Mouse (Mus musculus) 416B (cell line): ENCODE results near the gene Ptges3l.
"Not testable (repeated sequence)": the region's sequence is repeated elsewhere in the genome, so short reads cannot be mapped to it uniquely, and the experiment has no call there.

ENCODE experiments used
- DNase-seq: peaks from one replicate; pipeline ENCODE4 v3.0.0; 2011; ENCODE audit warnings: low read depth

Gene Ptges3l

GRCm38 (mm10) chr11:101424925-101425813, at the start of gene Ptges3l, which contains the start of gene Rundc1:
Ptges3l (minus strand) TSS chr11:101425333.
Rundc1 (plus strand) TSS chr11:101425085.
- peak; percentile 96 for DNase-seq

GRCm38 (mm10) chr11:101474298-101474697, 49.2 kb upstream of the Ptges3l start:
- no peak for DNase-seq

GRCm38 (mm10) chr11:101473686-101474085, 48.6 kb upstream of the Ptges3l start:
- DNase-seq, result not testable (repeated sequence)

- DNase-seq, result no peak
Observed at GRCm38 (mm10) chr11:101472336-101472735, 47.2 kb upstream of the Ptges3l start.

GRCm38 (mm10) chr11:101471926-101472325, 46.8 kb upstream of the Ptges3l start:
- DNase-seq, result no peak

GRCm38 (mm10) chr11:101470206-101470605, 45.1 kb upstream of the Ptges3l start:
- DNase-seq, result no peak

GRCm38 (mm10) chr11:101469155-101469554, 44.0 kb upstream of the Ptges3l start:
- no peak for DNase-seq

- no peak for DNase-seq
Observed at GRCm38 (mm10) chr11:101468731-101469130, 43.6 kb upstream of the Ptges3l start.

- DNase-seq, result no peak
Observed at GRCm38 (mm10) chr11:101468263-101468688, 43.1 kb upstream of the Ptges3l start.

- peak; percentile 97 for DNase-seq
Observed at GRCm38 (mm10) chr11:101467477-101468262, 42.5 kb upstream of the Ptges3l start.

GRCm38 (mm10) chr11:101466552-101466950, 41.4 kb upstream of the Ptges3l start:
- peak; percentile 18 for DNase-seq

GRCm38 (mm10) chr11:101465869-101466551, 40.9 kb upstream of the Ptges3l start, which contains the start of gene Vat1:
Vat1 (minus strand) TSS chr11:101466230.
- DNase-seq, result peak; percentile 82

- DNase-seq, result peak; percentile 85
Observed at GRCm38 (mm10) chr11:101465101-101465868, 40.2 kb upstream of the Ptges3l start.

GRCm38 (mm10) chr11:101464211-101465100, 39.3 kb upstream of the Ptges3l start, which contains the start of gene Rnd2:
Rnd2 (plus strand) TSS chr11:101464999.
- peak; percentile 93 for DNase-seq

- peak; percentile 87 for DNase-seq
Observed at GRCm38 (mm10) chr11:101462583-101463440, 37.7 kb upstream of the Ptges3l start.

- no peak for DNase-seq
Observed at GRCm38 (mm10) chr11:101462141-101462540, 37.0 kb upstream of the Ptges3l start.

- no peak for DNase-seq
Observed at GRCm38 (mm10) chr11:101460321-101460720, 35.2 kb upstream of the Ptges3l start.

GRCm38 (mm10) chr11:101459716-101460115, 34.6 kb upstream of the Ptges3l start:
- no peak for DNase-seq

GRCm38 (mm10) chr11:101458217-101458616, 33.1 kb upstream of the Ptges3l start:
- no peak for DNase-seq
